Mouse (Mus musculus) hindbrain, embryonic 16.5 days (tissue): ENCODE results near the gene Lrp11. TPM values are rescaled to one million over a fixed set of nuclear protein-coding genes. Genes with fewer than 3 reads are reported as not detected.

Experiments
- polyA plus RNA-seq: library from polyadenylated mRNA; unstranded; fragments of >200 nt; fragmentation: Nextera tagmentation; extraction: Ambion mirVana; gene quantifications from 2 replicates; pipeline ENCODE4 v1.2.1, GENCODE M21; 2015

The Lrp11 gene
- polyA plus RNA-seq, 1 experiment from 2014 or later: 41.3 TPM

Other genes starting within 250 kb of the Lrp11 start
- gene Ulbp1, start 116.2 kb upstream of the Lrp11 start, polyA plus RNA-seq: 0.31 and 1.6 TPM in 2 replicates
- gene Nup43, start 77.7 kb downstream of the Lrp11 start, polyA plus RNA-seq: 30.3 and 30.5 TPM in 2 replicates
- 189 and 209 TPM in 2 replicates for gene Pcmt1, start 91.3 kb downstream of the Lrp11 start, polyA plus RNA-seq
- 7.6 and 9.2 TPM in 2 replicates for gene Lats1, start 91.4 kb downstream of the Lrp11 start, polyA plus RNA-seq
- gene Katna1, start 136.2 kb downstream of the Lrp11 start, polyA plus RNA-seq: 26.2 and 26.6 TPM in 2 replicates
- 57.2 and 57.5 TPM in 2 replicates for gene Ginm1, start 203.0 kb downstream of the Lrp11 start, polyA plus RNA-seq
- 42.8 and 46.8 TPM in 2 replicates for gene Ppil4, start 203.1 kb downstream of the Lrp11 start, polyA plus RNA-seq
- 0.15 and 0.21 TPM in 2 replicates for gene Zc3h12d, start 242.7 kb downstream of the Lrp11 start, polyA plus RNA-seq